Mouse (Mus musculus) embryonic facial prominence, embryonic 14.5 days (tissue): ENCODE measurements at regions not wholly inside any gene's neighbourhood (a gene's known extent, or its start where the extent isn't known, plus 50 kb on each side); places are given as distances from the start of the nearest gene placed in this dataset.

Experiments
- ATAC-seq: fragments of 200-750 bp; cut with Nextera tagmentation; 2 replicates; pipeline ENCODE4 v1.8.0; 2017; ENCODE audit warnings: low read depth, moderate number of reproducible peaks, moderate TSS enrichment
- DNase-seq: peaks from one replicate; pipeline ENCODE4 v3.0.0-alpha.2; 2015; ENCODE audit warnings: low spot score
- H3K27ac ChIP-seq: fragments of 300-500 bp; sonication (generic); replicated peaks from 2 replicates; pipeline ENCODE4 v1.5.1; 2014; ENCODE audit warnings: low read depth, mild to moderate bottlenecking, low read length, moderate library complexity
- H3K27me3 ChIP-seq: fragments of 300-500 bp; sonication (generic); replicated peaks from 2 replicates; pipeline ENCODE4 v1.6.1; 2014; ENCODE audit warnings: low read length; ENCODE audit not compliant: control insufficient read depth, insufficient read depth
- H3K36me3 ChIP-seq: fragments of 300-500 bp; sonication (generic); 2 replicates; pipeline ENCODE4 v1.6.1; 2014; ENCODE audit warnings: low read length, mixed read lengths; ENCODE audit not compliant: control insufficient read depth, insufficient read depth
- H3K4me1 ChIP-seq: fragments of 300-500 bp; sonication (generic); 2 replicates; pipeline ENCODE4 v1.6.1; 2014; ENCODE audit warnings: antibody characterized with exemption, low read length; ENCODE audit not compliant: control insufficient read depth, insufficient read depth
- H3K4me2 ChIP-seq: fragments of 300-500 bp; sonication (generic); 2 replicates; pipeline ENCODE4 v1.6.1; 2014; ENCODE audit warnings: low read depth, mild to moderate bottlenecking, low read length, moderate library complexity, mixed read lengths
- H3K4me3 ChIP-seq: fragments of 300-500 bp; sonication (generic); 2 replicates; pipeline ENCODE4 v1.5.1; 2014; ENCODE audit warnings: low read depth, mild to moderate bottlenecking, low read length
- H3K9ac ChIP-seq: fragments of 300-500 bp; sonication (generic); 2 replicates; pipeline ENCODE4 v1.6.1; 2014; ENCODE audit warnings: low read depth, mild to moderate bottlenecking, low read length, moderate library complexity, mixed read lengths
- H3K9me3 ChIP-seq: fragments of 300-500 bp; sonication (generic); 2 replicates; pipeline ENCODE4 v1.6.1; 2016; ENCODE audit warnings: low read length; ENCODE audit not compliant: control insufficient read depth
- WGBS: fragments of 180-500 bp; shearing (Covaris S2); extraction: QIAGEN DNeasy Blood & Tissue Kit; methylation state at CpG from one replicate; pipeline ENCODE4 v1.1.7; 2014; 5-methylcytosine and 5-hydroxymethylcytosine counted together

DNA sequence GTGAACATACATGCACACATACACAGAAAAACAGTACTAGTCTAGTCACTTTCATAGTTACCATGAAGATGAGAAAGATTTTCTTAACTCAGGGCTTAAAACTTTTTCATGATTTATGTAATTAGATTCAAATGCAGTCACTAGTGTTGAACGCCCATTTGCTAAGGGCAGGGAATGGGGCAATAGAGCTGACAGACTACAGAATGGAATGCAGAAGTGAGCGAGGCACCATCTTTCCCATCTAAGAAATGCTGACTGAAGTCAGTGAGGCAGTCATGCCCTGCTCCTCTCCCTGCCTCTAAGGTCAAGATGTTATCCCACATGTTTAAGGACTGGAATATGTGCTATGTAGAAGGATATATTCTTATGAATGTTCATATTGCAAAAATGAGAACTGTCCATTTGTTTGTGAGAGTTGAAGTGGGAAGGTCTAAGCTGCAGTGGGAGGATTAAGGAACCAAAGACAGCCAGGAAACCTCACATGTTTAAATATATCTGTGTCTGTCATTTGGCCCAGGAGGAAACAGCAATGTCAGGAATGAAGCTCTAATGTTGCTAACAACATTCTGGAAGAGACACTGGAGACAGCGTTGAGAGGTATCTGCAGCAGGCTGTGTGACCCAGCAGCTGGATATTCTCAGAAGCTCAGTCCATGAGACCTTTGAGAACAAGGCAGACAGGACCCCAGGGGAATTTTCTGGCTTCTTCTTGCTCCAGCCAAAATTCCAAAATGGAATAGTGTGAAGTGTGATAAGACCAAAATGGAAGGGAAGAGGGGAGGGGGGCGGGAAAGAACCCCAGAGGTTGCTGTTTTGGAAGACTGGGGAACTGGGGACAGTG lies 68.7 kb upstream of the Ralgps2 start:
- Histone ChIP-seq H3K27ac (peak overlapping the region; percentile 15; the same call in 1 of the 2 replicates), H3K27me3 (no peaks in the 10 kb centered on the region), H3K36me3 (no peaks in the 10 kb centered on the region), H3K9ac (no peak overlapping the region), H3K4me3 (no peak overlapping the region), H3K4me2 (no peak overlapping the region), H3K9me3 (no peaks in the 10 kb centered on the region), H3K4me1 (no peaks in the 10 kb centered on the region)
- DNase-seq, result peak; percentile 77
- 73% methylated on average over 4 of the region's 4 CpGs for WGBS
- peak; percentile 60; the same call in 1 of the 2 replicates for ATAC-seq

DNA sequence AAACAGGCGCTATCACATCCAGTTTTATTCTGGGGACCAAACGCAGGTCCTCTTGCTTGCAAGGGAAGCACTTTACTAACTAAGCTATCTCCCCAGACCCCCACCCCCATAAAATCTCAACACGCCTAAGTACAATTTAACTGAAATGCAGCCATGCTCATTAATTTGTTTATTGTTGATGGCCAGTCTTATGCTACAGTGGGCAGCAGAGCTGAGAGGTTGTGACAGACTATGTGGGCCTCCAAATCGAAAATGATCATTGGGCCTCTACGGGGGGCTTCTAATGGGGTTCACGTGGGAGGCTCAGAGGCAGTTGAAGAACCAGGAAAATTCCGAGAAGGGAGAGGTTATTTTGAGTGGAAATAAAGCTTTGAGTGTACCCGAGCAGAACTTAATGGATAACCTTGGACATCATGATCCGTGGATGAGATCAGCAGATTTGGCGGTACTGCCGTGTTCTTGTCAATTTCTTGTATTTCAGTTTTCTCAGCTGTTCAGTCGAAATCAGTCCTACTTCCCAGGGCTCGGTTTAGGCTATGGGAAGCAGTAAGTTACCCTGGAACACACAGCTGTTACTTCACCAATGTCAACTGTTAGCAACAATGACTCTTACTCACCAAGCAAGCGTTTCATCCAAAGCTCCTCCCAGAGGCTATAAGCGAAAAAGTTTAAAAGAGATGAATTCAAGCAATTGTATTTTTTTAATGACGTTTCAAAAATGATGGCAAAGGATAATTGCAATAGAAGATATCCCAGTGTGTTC lies 65.1 kb upstream of the Ralgps2 start:
- no peak overlapping the region for H3K4me2 ChIP-seq
- H3K9me3 ChIP-seq, result no peaks in the 10 kb centered on the region
- no peaks in the 10 kb centered on the region for H3K36me3 ChIP-seq
- no peak overlapping the region for H3K4me3 ChIP-seq
- no peak overlapping the region for H3K27ac ChIP-seq
- DNase-seq (peak; percentile 54), ATAC-seq (peak; percentile 41; the same call in 1 of the 2 replicates)
- no peaks in the 10 kb centered on the region for H3K27me3 ChIP-seq
- no peak overlapping the region for H3K9ac ChIP-seq
- 83% methylated on average over 16 of the region's 16 CpGs for WGBS
- H3K4me1 ChIP-seq, result 0 out of 2 replicates have a peak, but pooled peaks cover 2% of the 10 kb centered on the region

- Histone ChIP-seq H3K9me3 (no peaks in the 10 kb centered on the region), H3K4me2 (no peak overlapping the region), H3K36me3 (no peaks in the 10 kb centered on the region), H3K4me1 (0 out of 2 replicates have a peak, but pooled peaks cover 2% of the 10 kb centered on the region), H3K9ac (no peak overlapping the region), H3K27me3 (no peaks in the 10 kb centered on the region), H3K4me3 (no peak overlapping the region), H3K27ac (no peak overlapping the region)
- DNase-seq, result peak; percentile 70
- ATAC-seq, result peak; percentile 50
- 75% methylated on average over 7 of the region's 7 CpGs for WGBS
Measured at GRCm38 (mm10) chr1:157003034-157003433, 63.6 kb upstream of the Ralgps2 start.

DNA sequence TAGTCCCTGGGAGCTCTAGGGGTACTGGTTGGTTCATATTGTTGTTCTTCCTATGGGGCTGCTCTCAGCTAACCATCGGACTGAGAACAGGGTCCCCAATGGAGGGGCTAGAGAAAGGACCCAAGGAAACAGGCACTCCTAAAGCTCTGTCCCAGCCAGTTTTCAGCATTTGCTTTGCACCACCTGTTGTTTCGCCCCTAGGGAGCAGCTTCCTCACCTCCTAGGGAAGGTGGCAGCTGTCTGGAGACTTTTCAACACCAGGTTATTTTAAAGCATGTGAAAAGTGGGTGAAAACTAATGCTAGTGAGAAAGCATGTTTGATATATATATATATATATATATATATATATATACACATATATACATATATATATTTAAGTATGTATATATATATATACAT lies 62.8 kb upstream of the Ralgps2 start:
- H3K27me3 ChIP-seq, result no peaks in the 10 kb centered on the region
- no peak for DNase-seq
- no peak overlapping the region for H3K9ac ChIP-seq
- WGBS, result 91% methylated on average over 2 of the region's 2 CpGs
- no peak for ATAC-seq
- no peak overlapping the region for H3K27ac ChIP-seq
- H3K36me3 ChIP-seq, result no peaks in the 10 kb centered on the region
- H3K4me1 ChIP-seq, result 0 out of 2 replicates have a peak, but pooled peaks cover 2% of the 10 kb centered on the region
- no peak overlapping the region for H3K4me3 ChIP-seq
- no peaks in the 10 kb centered on the region for H3K9me3 ChIP-seq
- no peak overlapping the region for H3K4me2 ChIP-seq

DNA sequence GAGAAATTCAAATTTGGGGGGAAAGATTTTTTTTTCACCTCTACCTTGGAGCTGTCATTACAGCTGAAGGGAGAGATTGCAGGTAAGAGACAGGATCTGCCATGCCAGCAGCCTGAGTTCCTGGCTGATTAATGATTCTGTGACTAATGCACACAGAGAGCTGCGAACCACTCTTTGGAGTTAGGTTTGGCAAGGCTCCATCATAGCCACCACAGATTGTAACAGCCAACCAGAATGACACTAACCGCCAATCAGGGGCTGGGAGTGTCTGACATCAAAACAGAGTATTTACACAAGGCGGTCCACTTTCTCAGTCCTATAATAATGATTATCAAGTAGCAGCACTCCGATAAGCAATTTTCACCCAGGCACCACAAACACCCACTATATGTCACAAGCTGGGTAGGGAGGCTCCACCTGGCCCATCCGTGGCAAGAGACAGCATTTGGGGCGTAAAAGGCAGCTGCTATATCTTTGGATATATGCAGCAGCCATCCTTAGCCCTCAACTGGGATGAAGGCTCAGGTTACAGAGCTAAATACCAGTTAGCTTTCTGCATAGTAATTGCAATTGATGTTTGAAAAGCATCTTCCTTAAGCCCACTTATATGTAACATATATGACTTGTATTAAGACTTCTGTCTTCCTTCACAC lies 61.7 kb upstream of the Ralgps2 start:
- Histone ChIP-seq H3K4me2 (no peak overlapping the region), H3K4me1 (0 out of 2 replicates have a peak, but pooled peaks cover 5% of the 10 kb centered on the region), H3K27ac (no peak overlapping the region), H3K9ac (no peak overlapping the region), H3K36me3 (no peaks in the 10 kb centered on the region), H3K27me3 (no peaks in the 10 kb centered on the region), H3K9me3 (no peaks in the 10 kb centered on the region), H3K4me3 (no peak overlapping the region)
- ATAC-seq (no peak), DNase-seq (peak; percentile 58)
- WGBS, result 60% methylated on average over 6 of the region's 6 CpGs

- Histone ChIP-seq H3K4me3 (no peak overlapping the region), H3K4me1 (0 out of 2 replicates have a peak, but pooled peaks cover 5% of the 10 kb centered on the region), H3K27me3 (no peaks in the 10 kb centered on the region), H3K27ac (no peak overlapping the region), H3K9ac (no peak overlapping the region), H3K36me3 (no peaks in the 10 kb centered on the region), H3K9me3 (no peaks in the 10 kb centered on the region), H3K4me2 (no peak overlapping the region)
- DNase-seq, result no peak
- ATAC-seq, result no peak
- WGBS, result 39% methylated on average over 8 of the region's 8 CpGs
Measured at GRCm38 (mm10) chr1:156999947-157000346, 60.5 kb upstream of the Ralgps2 start.

DNA sequence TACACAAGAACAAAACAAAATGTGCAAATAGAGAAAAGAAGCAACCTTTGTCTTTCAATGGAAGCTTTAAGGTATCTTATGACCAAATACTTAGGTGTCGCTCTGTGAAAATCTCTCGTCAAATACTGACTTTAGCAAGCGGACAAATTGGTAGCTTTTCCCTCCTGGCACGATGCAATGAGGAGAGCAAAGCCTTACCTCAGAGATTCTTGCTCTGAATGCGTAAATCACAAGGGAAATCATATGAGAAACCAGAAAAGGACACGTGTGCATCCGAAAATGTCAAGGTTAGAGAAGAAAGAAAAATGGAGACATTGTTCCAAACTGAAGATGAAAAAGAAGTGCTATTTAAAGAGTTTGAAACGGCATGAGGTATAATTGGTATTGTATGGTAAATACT lies 59.8 kb upstream of the Ralgps2 start:
- Histone ChIP-seq H3K9me3 (no peaks in the 10 kb centered on the region), H3K9ac (no peak overlapping the region), H3K27ac (no peak overlapping the region), H3K4me1 (0 out of 2 replicates have a peak, but pooled peaks cover 5% of the 10 kb centered on the region), H3K4me2 (no peak overlapping the region), H3K36me3 (no peaks in the 10 kb centered on the region), H3K27me3 (no peaks in the 10 kb centered on the region), H3K4me3 (no peak overlapping the region)
- ATAC-seq, result no peak
- no peak for DNase-seq
- 57% methylated on average over 8 of the region's 8 CpGs for WGBS

DNA sequence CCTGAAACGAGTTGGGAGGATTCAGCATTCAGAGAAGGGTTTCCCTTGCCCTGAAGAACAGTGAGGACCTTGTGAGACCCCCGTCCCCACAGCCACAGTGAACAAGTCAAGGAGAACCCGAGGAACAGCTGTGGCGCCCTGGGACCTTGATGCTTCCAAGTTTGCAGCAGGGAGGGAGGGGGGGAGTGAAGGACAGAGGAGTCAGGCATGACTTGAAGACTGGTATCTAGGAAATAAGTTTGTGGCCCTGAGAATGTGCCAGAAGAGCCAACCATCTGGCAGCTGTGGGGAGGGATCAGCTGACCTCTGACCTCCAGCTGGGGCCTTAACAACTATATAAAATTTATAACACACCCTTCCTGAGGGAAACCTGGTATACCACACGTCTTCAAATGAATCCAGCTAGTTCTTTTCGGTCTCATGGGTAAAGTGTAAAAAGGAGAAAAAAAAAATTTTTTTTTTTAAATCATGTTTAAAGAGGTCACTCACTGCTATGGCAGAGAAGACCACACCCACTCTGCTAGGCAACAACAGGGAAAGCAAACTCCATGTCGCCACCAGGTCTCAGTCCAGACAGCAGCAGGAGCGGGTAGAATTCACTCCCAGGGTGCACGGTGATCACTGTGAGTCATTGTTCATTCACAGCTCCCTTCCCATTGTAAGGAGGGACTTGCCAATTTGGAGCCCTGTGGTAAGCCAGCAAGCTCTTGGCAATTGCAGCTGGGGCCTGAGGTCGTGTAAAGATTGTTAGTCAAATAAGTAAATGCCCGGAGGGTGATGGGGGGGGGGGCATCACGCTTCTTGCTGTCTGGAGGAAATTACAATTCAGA lies 58.3 kb upstream of the Ralgps2 start:
- Histone ChIP-seq H3K4me1 (0 out of 2 replicates have a peak, but pooled peaks cover 5% of the 10 kb centered on the region), H3K27me3 (no peaks in the 10 kb centered on the region), H3K36me3 (no peaks in the 10 kb centered on the region), H3K4me2 (no peak overlapping the region), H3K27ac (no peak overlapping the region), H3K9ac (no peak overlapping the region), H3K9me3 (no peaks in the 10 kb centered on the region), H3K4me3 (no peak overlapping the region)
- DNase-seq, result peak; percentile 61
- WGBS, result 40% methylated on average over 12 of the region's 12 CpGs
- peak; percentile 34; the same call in 1 of the 2 replicates for ATAC-seq
